In genomic region chr2:167628872-167629271, GRCm38 (mm10) we compare ENCODE assay signal across 8 mouse cellular contexts. TPM values are rescaled to one million over a fixed set of nuclear protein-coding genes. Genes with fewer than 3 reads are reported as not detected.
DNase-seq lines count a peak whose midpoint lies in the region; ATAC-seq lines count a peak whose summit lies in the region.

No protein-coding gene starts in this region.

- WGBS in midbrain, embryonic 13.5 days = 69% methylated on average over 4 of the region's 4 CpGs
- 55% methylated on average over 4 of the region's 4 CpGs for WGBS in midbrain, embryonic 16.5 days
- 72% methylated on average over 4 of the region's 4 CpGs for WGBS in embryonic facial prominence, embryonic 13.5 days

- H3K36me3 ChIP-seq in midbrain, embryonic 13.5 days = peaks cover 22% of the 10 kb centered on the region
- no peaks in the 10 kb centered on the region for H3K36me3 ChIP-seq in midbrain, embryonic 16.5 days (ENCODE audit: control insufficient read depth, insufficient read depth, low read length)
- H3K36me3 ChIP-seq in embryonic facial prominence, embryonic 13.5 days = peaks cover 24% of the 10 kb centered on the region

- no peak for ATAC-seq in midbrain, embryonic 13.5 days
- no peak for ATAC-seq in midbrain, embryonic 16.5 days
- no peak for ATAC-seq in embryonic facial prominence, embryonic 13.5 days (ENCODE audit: insufficient number of reproducible peaks, insufficient read depth, low FRiP score, low TSS enrichment, low read depth)

- no peak overlapping the region for H3K4me3 ChIP-seq in midbrain, embryonic 13.5 days (replicated peaks)
- no peak overlapping the region for H3K4me3 ChIP-seq in midbrain, embryonic 16.5 days (ENCODE audit: low read depth, low read length)
- 0 out of 2 replicates have a peak overlapping the region, but pooled peaks have one; percentile 94 for H3K4me3 ChIP-seq in embryonic facial prominence, embryonic 13.5 days

- DNase-seq in kidney, adult 8-10 months = peak; percentile 52 to 63
- DNase-seq in lung, postnatal 14 days = peak; percentile 62
- DNase-seq in frontal cortex, adult 2 months (ENCODE audit: extremely low spot score in 1 of 2, low spot score in 1 of 2) = no peak
- DNase-seq in frontal cortex, postnatal 10 days (ENCODE audit: low spot score in 2 of 2) = no peak
- no peak for DNase-seq in right cerebral cortex, postnatal 25 days

- H3K4me1 ChIP-seq in midbrain, embryonic 13.5 days (replicated peaks) = peaks cover 70% of the 10 kb centered on the region
- peaks cover 34% of the 10 kb centered on the region for H3K4me1 ChIP-seq in midbrain, embryonic 16.5 days (ENCODE audit: control insufficient read depth, insufficient read depth, low read length)
- peaks cover 48% of the 10 kb centered on the region for H3K4me1 ChIP-seq in embryonic facial prominence, embryonic 13.5 days

- peak overlapping the region; percentile 47 for H3K27ac ChIP-seq in midbrain, embryonic 13.5 days
- no peak overlapping the region for H3K27ac ChIP-seq in midbrain, embryonic 16.5 days (ENCODE audit: low read length)
- H3K27ac ChIP-seq in embryonic facial prominence, embryonic 13.5 days = no peak overlapping the region

- no peaks in the 10 kb centered on the region for H3K27me3 ChIP-seq in midbrain, embryonic 13.5 days
- H3K27me3 ChIP-seq in midbrain, embryonic 16.5 days (ENCODE audit: control insufficient read depth, insufficient read depth, low read depth, low read length) = no peaks in the 10 kb centered on the region
- no peaks in the 10 kb centered on the region for H3K27me3 ChIP-seq in embryonic facial prominence, embryonic 13.5 days

- 0 out of 2 replicates have a peak overlapping the region, but pooled peaks have one; percentile 19 for H3K9ac ChIP-seq in midbrain, embryonic 13.5 days (replicated peaks)
- no peak overlapping the region for H3K9ac ChIP-seq in midbrain, embryonic 16.5 days (ENCODE audit: low read depth, low read length)
- peak overlapping the region; percentile 40; the same call in 1 of the 2 replicates for H3K9ac ChIP-seq in embryonic facial prominence, embryonic 13.5 days

- H3K4me2 ChIP-seq in midbrain, embryonic 13.5 days (replicated peaks) = no peak overlapping the region
- no peak overlapping the region for H3K4me2 ChIP-seq in midbrain, embryonic 16.5 days (ENCODE audit: low read length)
- H3K4me2 ChIP-seq in embryonic facial prominence, embryonic 13.5 days = peak overlapping the region; percentile 69; the same call in 1 of the 2 replicates

- no peaks in the 10 kb centered on the region for H3K9me3 ChIP-seq in midbrain, embryonic 13.5 days
- no peaks in the 10 kb centered on the region for H3K9me3 ChIP-seq in midbrain, embryonic 16.5 days (replicated peaks; ENCODE audit: control insufficient read depth, low read length, poor library complexity, severe bottlenecking)
- H3K9me3 ChIP-seq in embryonic facial prominence, embryonic 13.5 days = no peaks in the 10 kb centered on the region

RNA-seq across cellular contexts. Expression of gene Ube2v1, which starts 3.0 kb away (rescaled TPM):
- polyA plus RNA-seq in midbrain, embryonic 13.5 days (2015; fragmentation: Nextera tagmentation; extraction: Ambion mirVana) = 298 and 301 TPM in 2 replicates
- polyA plus RNA-seq in midbrain, embryonic 16.5 days (2015; fragmentation: Nextera tagmentation; extraction: Ambion mirVana) = 321 and 344 TPM in 2 replicates
- polyA plus RNA-seq in embryonic facial prominence, embryonic 13.5 days (2015; fragmentation: Nextera tagmentation; extraction: Ambion mirVana) = 243 and 262 TPM in 2 replicates
- polyA plus RNA-seq in frontal cortex, adult 2 months (2012; rRNA removed) = 250 and 280 TPM in 2 replicates

RNA-seq across cellular contexts. Expression of gene Gm20431, which starts 32.4 kb away (rescaled TPM):
- 9.8 and 11.2 TPM in 2 replicates for polyA plus RNA-seq in midbrain, embryonic 13.5 days (2015; fragmentation: Nextera tagmentation; extraction: Ambion mirVana)
- polyA plus RNA-seq in midbrain, embryonic 16.5 days (2015; fragmentation: Nextera tagmentation; extraction: Ambion mirVana) = 7.7 and 9.2 TPM in 2 replicates
- polyA plus RNA-seq in embryonic facial prominence, embryonic 13.5 days (2015; fragmentation: Nextera tagmentation; extraction: Ambion mirVana) = 9.4 and 13.4 TPM in 2 replicates
- 0.88 TPM in 1 of 2 replicates, not detected in the other for polyA plus RNA-seq in frontal cortex, adult 2 months (2012; rRNA removed)

RNA-seq across cellular contexts. Expression of gene Cebpb, which starts 59.8 kb away (rescaled TPM):
- 0.20 TPM in 1 of 2 replicates, not detected in the other for polyA plus RNA-seq in midbrain, embryonic 13.5 days (2015; fragmentation: Nextera tagmentation; extraction: Ambion mirVana)
- 0.37 and 0.60 TPM in 2 replicates for polyA plus RNA-seq in midbrain, embryonic 16.5 days (2015; fragmentation: Nextera tagmentation; extraction: Ambion mirVana)
- polyA plus RNA-seq in embryonic facial prominence, embryonic 13.5 days (2015; fragmentation: Nextera tagmentation; extraction: Ambion mirVana) = 2.3 and 10.1 TPM in 2 replicates
- polyA plus RNA-seq in frontal cortex, adult 2 months (2012; rRNA removed) = 14.5 and 14.9 TPM in 2 replicates

Comparison
In these comparisons a context has a peak if more than half of its experiments do, and no peak if none do; other contexts are left out.
1. DNase-seq: peak in kidney, adult 8-10 months (2 of 2) and lung, postnatal 14 days (single experiment); none in frontal cortex, adult 2 months (0 of 2), frontal cortex, postnatal 10 days (0 of 2) and right cerebral cortex, postnatal 25 days (single experiment).